ENCODE assay signal across 12 mouse cellular contexts in genomic region chr6:52173648-52174047, GRCm38 (mm10). TPM values are rescaled to one million over a fixed set of nuclear protein-coding genes. Genes with fewer than 3 reads are reported as not detected.
DNase-seq lines count a peak whose midpoint lies in the region; ATAC-seq lines count a peak whose summit lies in the region.
"Had no signal": no experiment of that assay in that cellular context is flagged by ENCODE, and none has a peak within 500 bp of the region (broad histone marks: within the 10 kb centered on the region; RNA-seq: fewer than 3 reads in every experiment).

No protein-coding gene starts in this region.

- peak overlapping the region; percentile 50 for H3K4me2 ChIP-seq in kidney, embryonic 16.5 days (replicated peaks; ENCODE audit: low read depth, low read length)
- H3K4me2 ChIP-seq in hindbrain, embryonic 16.5 days (ENCODE audit: low read length): peak overlapping the region; percentile 69
- peak overlapping the region; percentile 75 for H3K4me2 ChIP-seq in neural tube, embryonic 13.5 days
- H3K4me2 ChIP-seq in midbrain, embryonic 15.5 days: no peak overlapping the region
- H3K4me2 ChIP-seq: midbrain, embryonic 12.5 days had no signal

- H3K36me3 ChIP-seq in kidney, embryonic 16.5 days (ENCODE audit: insufficient read depth, low read length): peaks cover 7% of the 10 kb centered on the region; the same call in 1 of the 2 replicates
- H3K36me3 ChIP-seq in hindbrain, embryonic 10.5 days: no peaks in the 10 kb centered on the region
- no peaks in the 10 kb centered on the region for H3K36me3 ChIP-seq in hindbrain, embryonic 16.5 days (ENCODE audit: control insufficient read depth, insufficient read depth, low read length)
- H3K36me3 ChIP-seq in neural tube, embryonic 13.5 days: peaks cover 23% of the 10 kb centered on the region
- H3K36me3 ChIP-seq in midbrain, embryonic 15.5 days (replicated peaks): no peaks in the 10 kb centered on the region
- H3K36me3 ChIP-seq: forebrain, embryonic 10.5 days; midbrain, embryonic 12.5 days had no signal

- H3K4me1 ChIP-seq in kidney, embryonic 16.5 days (ENCODE audit: insufficient read depth, low read length): peaks cover 81% of the 10 kb centered on the region
- H3K4me1 ChIP-seq in hindbrain, embryonic 10.5 days (replicated peaks): peaks cover 44% of the 10 kb centered on the region
- peaks cover 8% of the 10 kb centered on the region for H3K4me1 ChIP-seq in hindbrain, embryonic 16.5 days (ENCODE audit: control insufficient read depth, insufficient read depth, low read depth, low read length)
- H3K4me1 ChIP-seq in neural tube, embryonic 13.5 days (replicated peaks): peaks cover 98% of the 10 kb centered on the region
- peaks cover 6% of the 10 kb centered on the region for H3K4me1 ChIP-seq in midbrain, embryonic 15.5 days

- H3K9ac ChIP-seq in kidney, embryonic 16.5 days (replicated peaks; ENCODE audit: low read length): peak overlapping the region; percentile 61; the same call in 1 of the 2 replicates
- no peak overlapping the region; the same call in 1 of the 2 replicates for H3K9ac ChIP-seq in hindbrain, embryonic 16.5 days (ENCODE audit: low read depth, low read length)
- H3K9ac ChIP-seq in neural tube, embryonic 13.5 days: peak overlapping the region; percentile 92; the same call in 1 of the 2 replicates
- H3K9ac ChIP-seq in midbrain, embryonic 15.5 days: no peak overlapping the region
- H3K9ac ChIP-seq: midbrain, embryonic 12.5 days had no signal

- H3K4me3 ChIP-seq in kidney, embryonic 16.5 days (ENCODE audit: low read length): no peak overlapping the region
- H3K4me3 ChIP-seq in hindbrain, embryonic 10.5 days: peak overlapping the region; percentile 81
- H3K4me3 ChIP-seq in hindbrain, embryonic 16.5 days (ENCODE audit: low read length): peak overlapping the region; percentile 34
- H3K4me3 ChIP-seq in neural tube, embryonic 13.5 days: peak overlapping the region; percentile 54
- H3K4me3 ChIP-seq in midbrain, embryonic 15.5 days: no peak overlapping the region
- H3K4me3 ChIP-seq: forebrain, embryonic 10.5 days; midbrain, embryonic 12.5 days had no signal

- H3K9me3 ChIP-seq in kidney, embryonic 16.5 days (ENCODE audit: low read length): no peaks in the 10 kb centered on the region
- H3K9me3 ChIP-seq in hindbrain, embryonic 10.5 days: no peaks in the 10 kb centered on the region
- no peaks in the 10 kb centered on the region for H3K9me3 ChIP-seq in hindbrain, embryonic 16.5 days (ENCODE audit: control insufficient read depth, low read length)
- H3K9me3 ChIP-seq in neural tube, embryonic 13.5 days: no peaks in the 10 kb centered on the region
- no peaks in the 10 kb centered on the region for H3K9me3 ChIP-seq in midbrain, embryonic 15.5 days
- H3K9me3 ChIP-seq: forebrain, embryonic 10.5 days; midbrain, embryonic 12.5 days had no signal

- no peak for ATAC-seq in kidney, embryonic 16.5 days (ENCODE audit: low FRiP score, low TSS enrichment)
- ATAC-seq in hindbrain, embryonic 16.5 days: no peak
- no peak for ATAC-seq in neural tube, embryonic 13.5 days (ENCODE audit: low read depth)
- ATAC-seq in midbrain, embryonic 15.5 days (replicated peaks): no peak

- H3K27ac ChIP-seq in kidney, embryonic 16.5 days (ENCODE audit: low read length): peak overlapping the region; percentile 85
- 0 out of 2 replicates have a peak overlapping the region, but pooled peaks have one; percentile 95 for H3K27ac ChIP-seq in hindbrain, embryonic 10.5 days
- H3K27ac ChIP-seq in hindbrain, embryonic 16.5 days (ENCODE audit: low read depth, low read length): peak overlapping the region; percentile 59
- peak overlapping the region; percentile 99 for H3K27ac ChIP-seq in neural tube, embryonic 13.5 days (replicated peaks)
- no peak overlapping the region for H3K27ac ChIP-seq in midbrain, embryonic 15.5 days
- H3K27ac ChIP-seq: forebrain, embryonic 10.5 days; midbrain, embryonic 12.5 days had no signal

- DNase-seq in kidney, postnatal 14 days: no peak
- DNase-seq in hindbrain, embryonic 10.5 days (ENCODE audit: low spot score): no peak
- DNase-seq in cerebellum, postnatal 4 days (ENCODE audit: low spot score in 2 of 2): no peak
- DNase-seq: cerebellum, postnatal 14 days; right cerebral cortex, postnatal 25 days had no signal

- WGBS in kidney, embryonic 16.5 days: 2% methylated on average over 4 of the region's 4 CpGs
- 4% methylated on average over 4 of the region's 4 CpGs for whole genome bisulfite sequencing in hindbrain, embryonic 10.5 days
- WGBS in hindbrain, embryonic 16.5 days: 4% methylated on average over 4 of the region's 4 CpGs
- WGBS in neural tube, embryonic 13.5 days: 4% methylated on average over 4 of the region's 4 CpGs
- WGBS in midbrain, embryonic 15.5 days: 5% methylated on average over 4 of the region's 4 CpGs

- H3K27me3 ChIP-seq in kidney, embryonic 16.5 days (ENCODE audit: insufficient read depth, low read length): no peaks in the 10 kb centered on the region
- peaks cover 100% of the 10 kb centered on the region for H3K27me3 ChIP-seq in hindbrain, embryonic 10.5 days (ENCODE audit: insufficient read depth, poor library complexity, severe bottlenecking)
- peaks cover 22% of the 10 kb centered on the region for H3K27me3 ChIP-seq in hindbrain, embryonic 16.5 days (replicated peaks; ENCODE audit: control insufficient read depth, insufficient read depth, low read length)
- no peaks in the 10 kb centered on the region for H3K27me3 ChIP-seq in neural tube, embryonic 13.5 days
- H3K27me3 ChIP-seq in midbrain, embryonic 15.5 days (replicated peaks): peaks cover 87% of the 10 kb centered on the region

RNA-seq across cellular contexts. Expression of gene 5730596B20Rik, which starts 3.6 kb away (rescaled TPM):
- 1.7 and 2.5 TPM in 2 replicates for polyA plus RNA-seq in kidney, embryonic 16.5 days (2015; fragmentation: Nextera tagmentation; extraction: Ambion mirVana)
- polyA plus RNA-seq in hindbrain, embryonic 10.5 days (2016; fragmentation: Nextera tagmentation; extraction: Ambion mirVana): 0.90 and 3.6 TPM in 2 replicates
- polyA plus RNA-seq in hindbrain, embryonic 16.5 days (2015; fragmentation: Nextera tagmentation; extraction: Ambion mirVana): 3.4 and 3.6 TPM in 2 replicates
- polyA plus RNA-seq in neural tube, embryonic 13.5 days (2015; fragmentation: Nextera tagmentation; extraction: Ambion mirVana): 3.5 and 4.1 TPM in 2 replicates
- not detected in 2 replicates for polyA plus RNA-seq in midbrain, embryonic 15.5 days (2015; fragmentation: Nextera tagmentation; extraction: Ambion mirVana)
- polyA plus RNA-seq: forebrain, embryonic 10.5 days; midbrain, embryonic 12.5 days; testis, adult 2 months had no signal

RNA-seq across cellular contexts. Expression of gene Hoxa2, which starts 9.0 kb away (rescaled TPM):
- 2.1 and 2.6 TPM in 2 replicates for polyA plus RNA-seq in kidney, embryonic 16.5 days (2015; fragmentation: Nextera tagmentation; extraction: Ambion mirVana)
- 31.4 and 56.9 TPM in 2 replicates for polyA plus RNA-seq in hindbrain, embryonic 10.5 days (2016; fragmentation: Nextera tagmentation; extraction: Ambion mirVana)
- 20.3 and 22.5 TPM in 2 replicates for polyA plus RNA-seq in hindbrain, embryonic 16.5 days (2015; fragmentation: Nextera tagmentation; extraction: Ambion mirVana)
- 11.9 and 13.7 TPM in 2 replicates for polyA plus RNA-seq in neural tube, embryonic 13.5 days (2015; fragmentation: Nextera tagmentation; extraction: Ambion mirVana)
- 0.19 and 0.25 TPM in 2 replicates for polyA plus RNA-seq in midbrain, embryonic 15.5 days (2015; fragmentation: Nextera tagmentation; extraction: Ambion mirVana)
- polyA plus RNA-seq: forebrain, embryonic 10.5 days had no signal

RNA-seq across cellular contexts. Expression of gene Hoxa1, which starts 15.5 kb away (rescaled TPM):
- polyA plus RNA-seq in kidney, embryonic 16.5 days (2015; fragmentation: Nextera tagmentation; extraction: Ambion mirVana): 0.81 and 0.82 TPM in 2 replicates
- polyA plus RNA-seq in hindbrain, embryonic 10.5 days (2016; fragmentation: Nextera tagmentation; extraction: Ambion mirVana): 0.77 and 1.4 TPM in 2 replicates
- polyA plus RNA-seq in hindbrain, embryonic 16.5 days (2015; fragmentation: Nextera tagmentation; extraction: Ambion mirVana): 1.8 and 2.0 TPM in 2 replicates
- 2.0 and 3.0 TPM in 2 replicates for polyA plus RNA-seq in neural tube, embryonic 13.5 days (2015; fragmentation: Nextera tagmentation; extraction: Ambion mirVana)
- polyA plus RNA-seq in midbrain, embryonic 15.5 days (2015; fragmentation: Nextera tagmentation; extraction: Ambion mirVana): 0.14 TPM in 1 of 2 replicates, not detected in the other
- polyA plus RNA-seq: forebrain, embryonic 10.5 days had no signal

RNA-seq across cellular contexts. Expression of gene Hoxa4, which starts 17.9 kb away (rescaled TPM):
- 1.2 and 1.4 TPM in 2 replicates for polyA plus RNA-seq in kidney, embryonic 16.5 days (2015; fragmentation: Nextera tagmentation; extraction: Ambion mirVana)
- 0.14 and 4.3 TPM in 2 replicates for polyA plus RNA-seq in hindbrain, embryonic 10.5 days (2016; fragmentation: Nextera tagmentation; extraction: Ambion mirVana)
- 5.6 and 8.8 TPM in 2 replicates for polyA plus RNA-seq in hindbrain, embryonic 16.5 days (2015; fragmentation: Nextera tagmentation; extraction: Ambion mirVana)
- 5.7 and 5.8 TPM in 2 replicates for polyA plus RNA-seq in neural tube, embryonic 13.5 days (2015; fragmentation: Nextera tagmentation; extraction: Ambion mirVana)
- not detected in 2 replicates for polyA plus RNA-seq in midbrain, embryonic 15.5 days (2015; fragmentation: Nextera tagmentation; extraction: Ambion mirVana)
- polyA plus RNA-seq: forebrain, embryonic 10.5 days; midbrain, embryonic 12.5 days had no signal

RNA-seq across cellular contexts. Expression of gene Hoxa5, which starts 30.7 kb away (rescaled TPM):
- 9.0 and 9.5 TPM in 2 replicates for polyA plus RNA-seq in kidney, embryonic 16.5 days (2015; fragmentation: Nextera tagmentation; extraction: Ambion mirVana)
- 1.8 TPM in 1 of 2 replicates, not detected in the other for polyA plus RNA-seq in hindbrain, embryonic 10.5 days (2016; fragmentation: Nextera tagmentation; extraction: Ambion mirVana)
- 85.9 and 106 TPM in 2 replicates for polyA plus RNA-seq in hindbrain, embryonic 16.5 days (2015; fragmentation: Nextera tagmentation; extraction: Ambion mirVana)
- polyA plus RNA-seq in neural tube, embryonic 13.5 days (2015; fragmentation: Nextera tagmentation; extraction: Ambion mirVana): 44.7 and 66.8 TPM in 2 replicates
- polyA plus RNA-seq in midbrain, embryonic 15.5 days (2015; fragmentation: Nextera tagmentation; extraction: Ambion mirVana): 0.64 TPM in 1 of 2 replicates, not detected in the other
- polyA plus RNA-seq: forebrain, embryonic 10.5 days; midbrain, embryonic 12.5 days had no signal

Comparison
In these comparisons a context has a peak if more than half of its experiments do, and no peak if none do; other contexts are left out.
1. H3K4me3 ChIP-seq: peak in hindbrain, embryonic 10.5 days (single experiment), hindbrain, embryonic 16.5 days (single experiment) and neural tube, embryonic 13.5 days (single experiment); none in kidney, embryonic 16.5 days (single experiment) and midbrain, embryonic 15.5 days (single experiment).
2. H3K9ac ChIP-seq: peak in kidney, embryonic 16.5 days (single experiment) and neural tube, embryonic 13.5 days (single experiment); none in hindbrain, embryonic 16.5 days (single experiment) and midbrain, embryonic 15.5 days (single experiment).